Mouse (Mus musculus) lung, adult 2 months (tissue): ENCODE measurements around the gene Soat2.

Source experiments
- CTCF ChIP-seq: fragments of 200-500 bp; IDR thresholded peaks from 2 replicates; pipeline ENCODE4 v1.5.1; 2011; ENCODE audit warnings: mild to moderate bottlenecking, low read length, control low read depth; ENCODE audit not compliant: insufficient read depth
- POLR2A ChIP-seq: fragments of 200-500 bp; IDR thresholded peaks from 2 replicates; pipeline ENCODE4 v1.6.1; 2011; ENCODE audit warnings: low read depth, mild to moderate bottlenecking, control low read depth, low read length, borderline replicate concordance; ENCODE audit errors: extremely low read depth

DNA sequence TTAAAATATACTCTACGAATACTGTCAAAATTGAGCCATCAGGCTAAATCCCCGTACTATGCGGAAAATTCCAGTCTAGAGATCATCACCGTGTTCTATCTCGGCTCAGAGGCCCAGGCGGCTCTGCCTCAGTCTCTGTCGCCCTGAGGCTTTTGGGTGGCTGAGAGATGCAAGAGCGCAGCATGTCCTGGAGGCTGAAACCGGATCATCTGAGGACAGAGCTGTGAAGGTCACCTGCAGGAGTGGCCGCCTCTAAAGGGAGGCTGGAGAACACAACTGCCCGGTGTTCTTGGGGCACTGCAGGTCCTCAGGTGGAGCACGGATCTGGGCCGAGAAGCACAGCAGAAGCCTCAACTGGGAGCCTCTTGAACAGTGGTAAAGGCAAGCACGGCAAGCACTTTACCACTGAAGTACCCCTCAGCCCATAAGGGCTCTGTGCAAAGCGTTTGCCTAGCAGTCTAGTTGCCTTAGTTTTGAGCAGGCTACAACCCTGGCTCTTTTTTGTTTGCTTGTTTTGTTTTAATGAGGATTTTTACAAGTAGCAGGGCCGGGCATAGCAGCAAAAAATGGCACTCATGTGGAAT, 25.5 kb downstream of the Soat2 start:
- no peak for TF ChIP-seq POLR2A
- TF ChIP-seq CTCF = no peak
